Mouse (Mus musculus): Measurements from ENCODE around the gene Gse1.

Gse1 gene

DNA sequence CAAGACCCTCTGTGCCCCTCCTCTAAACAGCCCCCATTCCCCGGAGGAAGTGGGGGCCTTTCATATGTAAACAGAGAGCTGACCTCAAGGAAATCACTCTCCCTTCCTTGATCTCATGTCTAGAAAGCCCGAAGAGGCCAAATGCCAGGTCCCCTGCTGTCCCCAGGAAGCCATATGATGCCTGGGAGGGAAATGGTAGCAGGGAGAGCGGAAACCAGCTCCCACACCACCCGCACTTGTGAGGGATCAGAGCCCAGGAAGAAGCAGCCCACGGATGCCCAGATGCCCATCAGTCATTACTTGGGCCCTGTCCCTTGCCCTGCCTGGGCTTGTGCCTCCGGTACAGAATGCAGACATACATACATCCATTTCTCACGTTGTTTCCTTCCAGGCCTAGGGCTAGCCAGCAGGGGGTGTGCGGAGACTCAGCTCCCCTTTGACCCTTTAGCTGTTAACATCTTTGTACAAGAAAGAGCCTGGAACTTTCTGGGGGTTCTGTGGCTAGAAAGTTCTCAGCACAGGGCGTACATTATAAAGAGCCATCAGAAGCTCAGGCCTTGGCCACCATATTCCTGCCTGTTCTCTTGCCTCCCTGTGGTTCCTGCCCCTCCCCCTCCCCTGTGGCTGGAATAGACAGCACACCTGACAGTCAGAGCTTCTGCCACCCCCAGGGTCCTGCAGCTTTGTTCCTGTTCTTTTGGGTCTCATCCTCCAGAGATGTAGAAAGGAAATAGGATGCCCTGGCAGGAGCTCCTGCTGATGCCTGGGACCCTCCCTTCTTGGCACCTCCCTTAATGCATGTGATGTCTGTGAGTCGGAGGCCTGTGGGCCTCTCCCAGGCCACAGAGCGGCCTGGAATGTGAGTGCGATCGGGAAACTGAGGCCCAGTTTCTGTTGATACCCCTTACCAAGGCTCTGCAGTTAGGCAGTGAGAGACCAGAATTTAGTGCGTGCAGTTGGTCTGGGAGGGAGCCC, 180.3 kb downstream of the Gse1 start:
- DNase-seq: peak; percentile 69 to 78

DNA sequence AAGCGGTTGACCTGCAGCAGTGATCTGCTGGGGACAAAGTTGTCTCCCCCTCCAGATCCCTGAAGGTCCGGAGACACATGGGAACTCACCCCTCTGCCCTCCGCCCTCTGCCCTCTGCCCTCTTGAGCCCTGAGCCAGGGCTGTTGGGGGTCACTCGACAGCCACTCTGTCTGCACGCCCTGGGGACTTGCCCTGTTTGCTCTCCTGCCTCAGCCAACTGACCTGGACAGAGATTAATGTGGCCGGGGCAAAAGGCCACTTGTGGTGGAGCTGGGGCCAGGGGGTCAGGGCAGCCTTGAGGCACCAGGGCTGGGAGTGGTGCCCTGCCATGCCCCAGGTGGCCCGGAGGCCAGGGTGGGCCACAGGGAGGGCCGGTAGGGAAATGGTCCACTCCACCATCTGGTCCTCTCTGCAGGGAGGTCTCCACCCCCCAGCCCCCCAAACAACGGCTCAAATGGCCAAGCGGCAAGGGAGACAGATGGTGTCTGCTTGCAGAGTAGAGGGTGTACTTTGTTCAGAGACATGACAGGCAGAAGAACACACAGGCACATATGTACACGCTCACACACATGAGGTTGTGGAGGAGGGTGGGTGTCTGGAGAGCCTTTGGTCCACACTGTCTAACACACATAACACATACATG, 181.2 kb downstream of the Gse1 start:
- no peak for DNase-seq

DNA sequence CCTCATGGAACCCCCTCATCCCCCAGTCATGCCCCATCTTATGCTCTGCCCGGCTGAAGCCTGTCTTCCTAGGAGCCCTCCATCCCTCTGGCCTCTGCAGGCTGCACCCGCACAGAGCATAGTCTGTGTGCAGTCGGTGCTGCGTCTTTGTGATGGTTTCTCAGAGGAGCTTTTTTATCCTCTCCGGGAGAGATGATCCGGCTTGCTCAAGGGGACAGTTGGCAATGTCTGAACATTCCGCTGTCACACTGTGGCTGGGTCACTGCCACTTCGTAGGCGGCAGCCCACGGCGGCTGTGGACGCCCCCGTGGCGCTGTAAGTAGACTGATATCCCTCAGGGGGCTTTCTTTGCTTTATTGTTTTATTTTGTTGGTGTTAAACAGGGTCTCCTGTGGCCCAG, 182.8 kb downstream of the Gse1 start:
- DNase-seq: no peak

DNA sequence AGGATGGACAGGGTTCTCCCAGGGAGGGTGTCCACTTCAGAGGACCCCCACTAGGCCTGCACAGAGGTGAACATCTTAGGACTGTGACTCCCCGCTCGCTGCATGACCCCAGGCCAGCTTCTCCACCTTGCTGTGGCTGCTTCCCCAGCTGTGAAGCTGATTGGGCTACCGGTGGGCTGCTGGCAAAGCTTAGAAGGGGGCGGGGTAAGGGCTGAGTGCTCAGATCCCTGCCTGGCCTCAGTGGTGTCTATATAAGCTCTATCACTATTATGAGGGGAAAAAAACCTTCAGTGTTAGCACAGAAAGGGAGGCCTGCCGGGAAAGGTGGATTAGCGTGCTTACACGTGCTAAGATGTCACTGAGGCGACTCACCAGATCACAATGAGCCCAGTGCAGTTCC, 183.6 kb downstream of the Gse1 start:
- no peak for DNase-seq

DNA sequence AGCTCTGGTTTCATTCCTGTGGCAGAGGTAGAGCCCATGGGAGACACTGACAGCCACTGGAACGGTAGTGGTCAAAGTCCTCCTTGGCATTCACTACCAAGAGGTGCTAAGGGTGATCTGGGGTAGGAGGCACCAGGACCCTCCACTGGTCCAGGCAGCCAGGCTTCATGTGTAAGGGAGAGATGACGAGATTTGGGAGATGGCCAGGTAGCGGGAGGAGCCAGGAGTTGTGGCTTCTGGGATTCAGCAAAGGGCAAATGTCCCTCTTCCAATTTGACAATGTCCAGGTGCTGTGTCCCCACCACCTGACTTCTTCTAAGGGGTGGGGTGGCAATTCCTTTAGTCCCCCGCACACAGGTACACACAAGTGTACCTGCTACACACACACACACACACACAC, 184.1 kb downstream of the Gse1 start:
- no peak for DNase-seq

DNA sequence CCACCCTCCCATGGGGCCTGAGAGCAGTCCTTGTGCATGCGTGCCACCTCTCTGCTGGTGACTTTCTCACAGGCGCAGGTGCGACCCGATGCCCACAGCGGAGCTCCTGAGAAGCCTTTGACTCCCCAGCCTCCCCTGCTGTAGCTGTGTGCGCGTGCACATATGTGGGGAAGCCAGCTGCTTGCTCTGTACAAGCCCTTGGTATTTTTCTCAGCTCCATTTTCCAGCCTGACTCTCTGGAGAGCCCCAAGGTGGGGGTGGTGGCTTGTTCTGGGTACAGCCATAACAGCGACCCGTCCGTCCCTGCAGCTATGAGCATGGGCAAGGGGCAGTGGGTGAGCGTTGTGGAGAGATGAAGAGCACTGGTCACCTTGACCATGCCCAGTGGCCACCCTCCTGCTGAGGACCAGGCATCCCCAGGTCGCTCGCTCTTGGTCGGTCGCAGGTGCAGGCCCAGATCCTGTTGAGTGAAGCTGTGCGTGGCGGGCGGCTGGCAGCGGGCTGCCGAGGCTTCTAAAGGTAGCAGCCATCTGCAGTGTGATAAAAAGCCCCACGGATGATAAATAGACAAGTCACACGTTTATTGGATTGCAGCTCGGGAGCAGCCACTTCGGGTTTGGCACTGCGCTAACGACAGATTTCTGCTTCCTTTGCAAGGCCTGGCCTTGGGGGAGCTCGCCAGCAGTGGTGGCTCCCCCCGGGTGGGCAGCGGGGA, 184.8 kb downstream of the Gse1 start:
- no peak for DNase-seq

DNA sequence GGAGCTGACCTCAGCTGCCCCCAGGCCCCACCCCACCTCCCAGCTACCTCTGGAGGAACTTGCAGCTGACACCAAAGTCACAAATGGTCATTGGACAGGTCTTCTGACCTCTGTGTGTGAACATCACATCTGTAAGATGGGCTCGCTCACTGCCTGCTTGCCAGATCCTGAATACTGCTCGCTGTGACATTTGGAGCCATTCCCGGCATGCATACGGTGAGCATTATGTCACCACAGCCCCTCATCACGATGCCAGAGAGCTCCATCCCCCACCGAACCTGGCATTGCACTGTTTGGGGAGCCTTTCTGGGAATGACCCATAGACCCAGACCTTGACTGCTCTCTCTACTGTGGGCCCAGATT, 185.4 kb downstream of the Gse1 start:
- DNase-seq: no peak

DNA sequence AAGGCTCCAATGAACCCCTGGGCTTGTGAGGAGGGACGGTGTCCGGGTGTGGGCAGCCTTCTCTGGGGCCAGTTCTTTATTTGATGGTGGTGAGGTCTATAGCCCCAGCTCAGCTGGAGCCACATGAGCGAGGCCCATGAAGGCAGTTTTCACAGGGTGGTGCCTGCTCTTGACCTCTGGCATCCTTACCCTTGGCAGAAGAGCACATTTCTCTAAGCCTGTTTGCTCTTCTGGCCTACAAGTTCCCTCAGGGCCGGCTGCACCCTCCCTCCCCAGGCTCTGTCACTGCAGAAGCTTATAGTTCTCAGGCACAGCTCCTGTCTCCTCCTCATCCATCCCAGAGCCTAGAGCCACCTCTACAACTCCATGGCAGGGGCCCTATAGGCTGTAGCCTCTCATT, 186.0 kb downstream of the Gse1 start:
- no peak for DNase-seq

DNA sequence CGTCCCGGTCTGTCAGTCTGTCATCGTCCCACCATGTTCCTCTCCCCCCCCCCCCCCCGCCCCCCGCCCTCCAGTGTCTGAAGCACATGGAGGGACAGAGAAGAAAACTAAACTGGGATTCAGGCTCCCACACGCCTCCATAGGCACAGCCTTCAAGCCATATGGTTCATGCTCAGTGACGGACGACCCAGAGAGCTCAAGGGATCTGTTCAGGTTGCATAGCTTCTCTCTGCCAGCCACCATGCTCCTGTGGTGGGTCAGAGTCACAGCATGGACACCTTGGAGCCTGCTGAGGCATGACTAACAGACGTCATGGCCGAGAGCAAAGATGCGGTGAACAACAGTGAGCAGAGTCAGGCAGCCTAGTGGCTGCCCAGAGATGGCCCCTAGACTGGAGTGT, 187.2 kb downstream of the Gse1 start:
- no peak for DNase-seq

DNA sequence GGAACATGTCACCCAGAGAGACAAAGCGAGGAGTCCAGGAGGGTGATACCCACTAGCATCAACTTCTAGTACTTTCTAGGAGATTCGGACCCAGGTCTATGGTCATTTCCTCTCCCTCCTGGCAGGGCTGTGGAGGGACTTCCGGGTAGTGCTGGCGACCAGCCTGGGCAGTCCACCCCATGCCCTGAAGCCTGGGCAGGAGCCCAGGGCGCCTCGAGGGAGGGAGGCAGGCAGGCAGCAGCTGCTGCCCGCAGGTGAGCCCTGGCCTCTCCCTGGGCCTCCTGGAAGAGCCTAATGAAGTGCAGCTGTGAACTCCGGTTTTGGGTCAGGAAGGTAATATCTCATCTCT, 187.9 kb downstream of the Gse1 start:
- peak; percentile 68 to 73 for DNase-seq

DNA sequence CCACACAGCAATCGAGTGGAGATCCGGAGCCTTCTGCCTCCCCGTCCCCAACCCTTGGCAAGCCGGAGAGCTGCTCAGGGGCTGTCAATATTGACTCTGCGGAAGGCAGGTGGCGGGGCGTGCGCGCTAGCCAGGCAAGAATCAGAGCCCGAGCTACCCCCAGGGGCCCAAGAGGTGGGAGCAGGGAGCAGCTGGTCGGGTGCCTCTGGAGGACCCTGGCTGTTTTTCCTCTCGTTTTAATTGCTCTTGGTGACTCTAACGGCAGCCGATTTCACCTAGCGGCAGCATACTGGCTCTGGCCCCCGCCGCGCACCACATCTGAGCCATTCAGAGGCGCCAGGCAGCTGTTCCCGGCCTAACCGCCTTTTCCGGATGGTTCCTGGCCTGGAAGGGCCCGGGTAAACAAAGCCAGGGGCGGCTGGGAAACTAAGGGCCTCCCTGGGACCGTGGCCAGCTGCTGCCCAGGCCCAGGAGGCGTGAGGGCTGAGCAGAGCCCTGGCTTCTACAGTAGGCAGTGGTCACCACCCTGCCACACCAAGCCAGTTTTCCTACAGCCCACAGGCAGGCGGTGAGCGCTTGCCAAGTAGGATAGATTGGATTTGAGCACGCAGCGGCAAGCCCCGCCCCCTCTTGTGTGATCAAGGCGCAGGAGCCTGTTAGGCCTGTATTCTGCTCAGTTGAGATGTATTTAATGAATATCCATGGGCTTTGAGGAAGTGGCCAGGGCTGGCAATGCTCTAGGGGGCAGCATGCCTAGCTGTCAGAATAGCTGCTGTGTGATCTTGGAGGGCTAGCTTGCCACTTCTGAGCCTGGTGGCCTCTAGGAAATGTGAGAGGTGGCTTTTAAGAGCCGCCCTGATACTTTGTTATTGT, 188.5 kb downstream of the Gse1 start:
- peak; percentile 94 to 97 for DNase-seq

DNA sequence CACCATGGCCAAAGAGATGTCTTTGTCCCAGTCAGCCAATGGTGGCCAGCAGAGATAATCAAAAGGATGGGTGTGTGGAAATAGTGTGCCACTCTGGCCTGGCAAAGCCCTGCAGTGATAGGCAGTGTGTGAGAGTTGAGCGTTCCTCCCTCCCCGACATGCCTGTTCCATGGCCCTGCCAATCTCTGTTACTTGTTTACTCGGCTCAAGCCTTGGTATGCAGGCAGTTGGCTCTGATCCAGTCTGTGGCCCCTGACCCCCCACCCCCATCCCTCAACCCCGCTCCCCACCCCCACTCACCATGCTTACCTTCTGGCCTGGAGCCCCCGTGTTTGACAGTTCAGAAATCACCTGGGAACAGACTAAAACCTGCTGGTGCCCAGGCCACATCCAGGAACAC, 189.9 kb downstream of the Gse1 start:
- no peak for DNase-seq

DNA sequence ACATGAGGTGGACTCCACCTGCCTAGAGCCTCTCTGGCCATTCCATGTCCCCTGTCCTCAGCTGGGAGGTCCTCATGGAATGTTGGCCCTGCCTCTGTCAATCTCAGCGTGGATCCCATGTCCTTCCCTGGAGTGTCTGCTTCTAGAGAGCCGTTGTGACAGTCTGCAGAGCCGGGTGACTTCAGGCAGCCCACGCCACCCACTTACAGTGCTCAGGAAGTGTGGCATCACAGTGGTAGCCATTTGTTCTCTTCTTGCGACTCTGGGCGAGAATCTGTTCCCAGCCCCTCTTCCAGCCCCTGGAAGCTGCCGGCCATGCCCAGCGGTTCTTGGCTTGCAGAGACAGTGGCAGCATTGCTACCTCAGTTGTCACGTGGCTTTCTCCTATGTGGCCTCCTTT, 191.4 kb downstream of the Gse1 start:
- no peak for DNase-seq

DNA sequence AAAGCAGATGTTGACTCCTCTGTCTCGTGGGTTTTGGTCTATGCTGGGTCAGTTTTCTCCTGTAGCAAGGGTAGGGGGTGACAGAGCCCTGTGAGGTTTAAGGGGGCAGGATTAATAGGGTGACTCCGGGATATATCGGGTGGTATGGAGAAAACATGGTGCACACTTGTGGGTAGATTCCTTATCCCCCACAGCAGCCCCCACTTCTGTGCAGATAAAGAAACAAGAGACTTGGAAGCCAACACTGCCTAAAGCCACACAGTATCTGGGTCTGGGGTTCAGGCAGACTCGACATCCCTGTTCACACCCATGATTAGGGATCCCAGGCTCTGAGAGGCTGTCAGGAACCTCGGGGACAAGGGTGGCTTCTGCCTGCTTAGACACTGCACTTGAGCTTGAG, 192.0 kb downstream of the Gse1 start:
- DNase-seq: no peak

DNA sequence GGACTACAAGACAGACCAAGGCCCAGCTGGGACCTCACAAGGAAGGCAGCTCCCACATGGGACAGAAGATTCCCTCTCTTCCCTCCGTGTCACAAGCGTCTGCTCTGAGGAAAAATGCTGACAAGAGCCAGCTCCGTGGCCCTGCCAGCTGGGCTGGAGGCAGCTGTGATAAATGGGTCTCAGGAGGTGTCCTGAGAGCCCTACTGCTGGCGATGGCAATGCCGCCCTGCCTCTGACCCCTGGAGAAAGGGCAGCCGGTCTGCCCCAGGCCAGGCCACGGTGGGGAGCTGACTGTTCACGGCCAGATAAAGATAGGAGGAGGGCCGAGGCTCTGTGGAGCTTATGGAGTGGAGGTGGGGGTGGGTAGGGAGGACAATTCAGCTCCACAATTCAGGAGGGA, 193.4 kb downstream of the Gse1 start:
- no peak for DNase-seq

DNA sequence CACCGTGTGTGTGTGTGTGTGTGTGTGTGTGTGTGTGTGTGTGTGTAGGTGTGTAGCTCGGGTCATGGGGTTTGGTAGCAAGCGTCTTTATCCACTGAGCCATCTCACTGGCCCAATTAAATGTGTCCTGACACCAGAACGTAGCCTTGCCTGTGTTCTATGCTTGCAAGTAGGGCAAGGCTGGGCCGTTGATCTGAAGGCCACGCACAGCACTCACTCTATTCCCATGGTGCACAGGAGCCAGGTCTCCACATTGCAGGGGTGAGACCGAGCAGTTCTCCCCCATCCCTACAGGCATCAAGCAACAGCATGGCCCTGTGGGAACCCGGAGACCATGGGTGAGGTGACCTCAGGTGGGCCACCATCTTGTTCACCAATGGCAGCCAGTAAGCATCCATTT, 194.0 kb downstream of the Gse1 start:
- DNase-seq: no peak

DNA sequence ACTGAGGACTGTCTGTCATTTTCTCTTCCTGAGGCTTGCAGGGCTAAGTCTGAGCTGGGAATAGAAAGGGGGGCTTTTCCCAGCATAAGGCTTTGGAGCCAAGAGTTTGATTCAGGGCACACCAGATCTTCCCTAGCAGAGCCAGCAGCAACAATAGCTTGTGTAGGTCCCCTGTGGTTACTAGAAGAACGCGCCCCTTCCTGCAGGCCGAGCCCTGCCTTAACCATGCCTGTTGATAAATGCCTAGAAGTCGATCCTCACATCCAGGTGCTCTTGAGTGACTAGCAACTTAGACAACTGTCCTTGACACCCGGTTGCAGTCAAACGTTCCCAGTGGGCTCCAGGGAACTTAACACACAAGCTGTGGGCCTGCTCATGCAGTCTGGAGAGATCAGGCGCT, 195.3 kb downstream of the Gse1 start:
- DNase-seq: no peak

DNA sequence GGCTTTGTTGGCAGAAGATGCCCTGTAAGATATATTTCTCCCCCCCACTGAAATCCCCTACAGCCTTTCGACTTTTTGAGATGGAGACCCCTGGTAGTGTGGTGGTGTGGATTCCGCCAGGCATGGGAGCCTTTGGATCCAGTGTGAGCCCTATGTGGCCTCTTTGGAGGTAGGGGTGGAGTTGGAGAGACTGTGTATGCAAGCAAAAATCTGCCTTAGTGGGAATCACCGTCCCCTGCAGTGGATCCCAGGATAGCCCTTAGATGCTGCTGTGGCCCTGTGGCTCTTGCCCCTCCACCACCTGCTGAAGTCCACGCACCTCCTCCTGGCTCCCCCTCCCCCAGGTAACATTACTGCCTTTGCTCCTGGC, 196.6 kb downstream of the Gse1 start:
- DNase-seq: no peak

DNA sequence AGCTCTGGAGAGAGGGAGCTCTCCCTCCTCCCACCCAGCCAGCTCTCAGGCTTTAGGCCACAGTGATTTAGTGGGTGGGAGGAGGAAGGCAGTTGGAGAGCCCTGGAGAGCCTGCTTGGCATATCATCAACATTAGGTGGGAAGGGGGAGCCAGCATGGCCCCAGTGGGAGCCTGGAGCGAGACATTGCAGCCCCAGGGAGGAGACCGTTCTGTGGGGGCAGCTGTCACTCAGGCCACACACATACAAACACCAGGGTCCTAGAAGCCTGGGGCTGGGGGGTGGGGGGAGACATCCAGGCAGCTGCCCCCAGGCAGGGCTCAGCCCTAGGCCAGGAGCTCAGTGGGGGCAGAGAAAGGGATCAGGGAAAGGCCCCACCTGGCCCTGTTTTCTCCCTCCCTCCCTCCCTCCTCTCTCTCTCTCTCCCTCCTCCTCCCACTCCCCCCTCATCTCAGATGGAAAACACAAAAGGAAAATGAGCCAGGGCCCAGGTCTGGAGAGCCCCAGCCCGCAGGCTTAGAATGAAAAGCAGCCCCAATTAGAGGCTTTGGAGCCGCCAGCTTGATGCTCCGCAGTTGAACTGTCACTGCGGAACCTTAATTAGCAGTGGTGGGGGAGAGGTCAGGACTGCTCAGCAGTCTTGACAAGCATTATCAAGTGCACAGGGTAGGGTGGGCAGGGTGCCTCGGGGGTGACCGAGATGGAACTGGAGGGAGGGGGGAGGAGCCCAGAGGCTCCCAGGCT, 197.1 kb downstream of the Gse1 start:
- peak in 1 of 2 experiments; percentile 45 for DNase-seq

DNA sequence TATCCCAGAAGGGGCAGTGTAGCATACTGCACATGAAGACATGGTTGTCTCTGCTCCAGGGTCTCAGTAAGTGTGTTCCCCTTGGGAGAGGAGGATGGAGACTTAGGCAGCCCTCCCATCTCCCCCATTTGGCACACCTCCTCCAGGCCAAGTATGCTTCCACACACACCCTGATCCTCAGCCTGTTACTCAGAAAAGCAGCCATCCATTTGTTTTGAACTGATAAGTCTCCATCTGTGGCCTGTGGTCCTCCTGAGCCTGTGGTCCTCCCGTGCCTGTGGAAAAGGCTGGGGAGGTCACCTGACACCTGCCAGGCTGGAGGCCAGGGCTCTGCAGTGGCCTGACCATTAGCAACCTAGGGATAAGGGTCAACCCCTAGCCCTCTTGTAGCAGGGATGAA, 197.8 kb downstream of the Gse1 start:
- DNase-seq: no peak

DNA sequence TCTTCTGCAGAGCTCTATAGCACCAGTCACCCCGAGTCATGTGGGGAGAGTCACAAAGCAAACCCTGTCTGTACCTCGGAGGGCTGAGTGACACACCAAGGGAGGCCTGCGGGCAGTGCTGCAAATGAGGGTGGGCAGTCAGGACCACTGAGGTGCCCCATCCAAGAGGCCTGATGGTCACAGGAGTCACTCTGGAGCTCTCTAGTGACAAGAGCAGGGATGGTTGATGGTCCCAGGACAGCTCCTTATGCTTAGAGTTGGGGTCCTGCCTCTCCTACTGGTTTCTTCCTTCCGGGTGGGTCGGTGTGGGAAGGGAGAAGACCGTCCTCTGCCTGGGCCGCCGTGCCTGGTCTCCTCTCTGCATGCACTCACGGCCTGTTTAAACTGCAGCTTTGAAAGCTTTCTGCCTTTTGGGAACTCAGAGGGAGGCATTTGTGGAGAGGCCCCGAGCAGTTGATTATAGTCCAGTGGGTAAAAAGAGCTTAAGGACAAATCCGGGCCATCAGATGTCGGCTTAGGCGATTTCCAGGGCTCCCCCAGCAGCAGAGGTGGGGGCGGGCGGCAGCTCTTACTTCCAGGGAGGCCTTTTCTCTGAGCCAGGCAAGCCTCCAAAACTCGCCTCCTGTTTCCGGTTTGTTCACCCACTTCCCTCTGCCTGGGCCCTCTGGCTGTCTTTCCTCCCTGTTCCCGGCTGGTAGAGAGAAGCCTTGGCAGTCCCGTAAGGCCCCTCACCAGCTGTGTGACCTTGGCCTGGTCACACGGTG, 198.5 kb downstream of the Gse1 start:
- DNase-seq: peak; percentile 56 to 61
